Mouse (Mus musculus) limb, embryonic 13.5 days (tissue): ENCODE measurements around the gene Psmc1. TPM values are rescaled to one million over a fixed set of nuclear protein-coding genes. Genes with fewer than 3 reads are reported as not detected.

ENCODE experiments used
- ATAC-seq: fragments of 200-750 bp; cut with Nextera tagmentation; 2 replicates; pipeline ENCODE4 v1.8.0; 2017; ENCODE audit warnings: low read depth, moderate number of reproducible peaks, moderate TSS enrichment; ENCODE audit not compliant: low FRiP score
- H3K27ac ChIP-seq: fragments of 300-500 bp; sonication (generic); 2 replicates; pipeline ENCODE4 v1.5.1; 2015; ENCODE audit warnings: inconsistent platforms, mild to moderate bottlenecking, moderate library complexity
- H3K27me3 ChIP-seq: fragments of 300-500 bp; sonication (generic); 2 replicates; pipeline ENCODE4 v1.6.1; 2015; ENCODE audit warnings: mild to moderate bottlenecking, inconsistent platforms
- H3K36me3 ChIP-seq: fragments of 300-500 bp; sonication (generic); 2 replicates; pipeline ENCODE4 v1.6.1; 2015; ENCODE audit warnings: inconsistent platforms, mild to moderate bottlenecking, moderate library complexity
- H3K4me1 ChIP-seq: fragments of 300-500 bp; sonication (generic); 2 replicates; pipeline ENCODE4 v1.6.1; 2015; ENCODE audit warnings: inconsistent platforms
- H3K4me2 ChIP-seq: fragments of 300-500 bp; sonication (generic); replicated peaks from 2 replicates; pipeline ENCODE4 v1.6.1; 2015; ENCODE audit warnings: inconsistent platforms, mild to moderate bottlenecking, moderate library complexity
- H3K4me3 ChIP-seq: fragments of 300-500 bp; sonication (generic); 2 replicates; pipeline ENCODE4 v1.5.1; 2015; ENCODE audit warnings: moderate library complexity, mild to moderate bottlenecking, inconsistent platforms
- H3K9ac ChIP-seq: fragments of 300-500 bp; sonication (generic); 2 replicates; pipeline ENCODE4 v1.6.1; 2015; ENCODE audit warnings: mild to moderate bottlenecking, inconsistent platforms
- H3K9me3 ChIP-seq: fragments of 300-500 bp; sonication (generic); 2 replicates; pipeline ENCODE4 v1.6.1; 2016; ENCODE audit warnings: inconsistent platforms
- WGBS: fragments of 180-500 bp; shearing (Covaris S2); methylation state at CpG from one replicate; pipeline ENCODE4 v1.1.7; 2015; 5-methylcytosine and 5-hydroxymethylcytosine counted together
- polyA plus RNA-seq: library from polyadenylated mRNA; unstranded; fragments of >200 nt; fragmentation: Nextera tagmentation; extraction: Ambion mirVana; gene quantifications from 2 replicates; pipeline ENCODE4 v1.2.1, GENCODE M21; 2015

Psmc1 gene
- polyA plus RNA-seq, 1 experiment from 2014 or later = 292 TPM

- peak; percentile 99 for ATAC-seq
- H3K36me3 ChIP-seq = peaks cover 6% of the 10 kb centered on the region; the same call in 1 of the 2 replicates
- peak within 1 kb of the TSS; percentile 72 for H3K9ac ChIP-seq
- H3K4me2 ChIP-seq = peak within 1 kb of the TSS; percentile 71
- no peaks in the 10 kb centered on the region for H3K27me3 ChIP-seq
- WGBS = under 1% methylated on average over 26 of the region's 26 CpGs
- H3K4me3 ChIP-seq = peak within 1 kb of the TSS; percentile 56
- peaks cover 4% of the 10 kb centered on the region; the same call in 1 of the 2 replicates for H3K4me1 ChIP-seq
- peak within 1 kb of the TSS; percentile 69; the same call in 1 of the 2 replicates for H3K27ac ChIP-seq
- H3K9me3 ChIP-seq = no peaks in the 10 kb centered on the region
These were observed 49.5 kb downstream of the Psmc1 start, which contains the start of gene Nrde2 for GRCm38 (mm10) chr12:100159261-100159975. Nrde2 (minus strand) TSS chr12:100159653.

DNA sequence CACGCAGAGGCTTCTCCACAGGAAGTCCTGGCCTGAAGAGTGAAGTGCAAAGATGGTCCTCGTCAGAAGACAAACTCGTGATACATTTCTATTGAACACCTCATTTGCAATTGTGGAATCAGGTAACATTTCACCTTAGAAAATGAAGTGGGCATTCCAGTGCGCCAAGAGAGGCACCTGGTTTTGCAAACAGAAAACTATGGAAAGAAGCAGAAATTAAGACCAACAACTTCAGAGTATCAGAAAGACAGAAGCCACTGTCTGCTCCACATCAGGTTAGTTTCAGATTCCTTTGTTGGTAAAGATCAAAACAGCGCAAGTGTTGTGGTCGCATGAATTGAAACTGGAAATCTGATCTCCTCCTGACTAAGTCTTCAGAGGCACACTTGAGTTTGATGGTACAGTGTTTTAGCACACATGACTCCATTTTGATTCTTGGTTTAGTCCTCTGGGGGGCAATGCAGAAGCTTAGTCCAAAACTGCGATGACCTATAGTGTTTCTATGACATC lies 55.1 kb downstream of the Psmc1 start:
- no peak for ATAC-seq
- Histone ChIP-seq H3K4me1 (peaks cover 10% of the 10 kb centered on the region), H3K9me3 (no peaks in the 10 kb centered on the region), H3K27ac (no peak overlapping the region), H3K4me2 (no peak overlapping the region), H3K9ac (no peak overlapping the region), H3K27me3 (no peaks in the 10 kb centered on the region), H3K36me3 (no peaks in the 10 kb centered on the region), H3K4me3 (no peak overlapping the region)
- 71% methylated on average over 7 of the region's 7 CpGs for WGBS

GRCm38 (mm10) chr12:100166177-100166576 lies 56.2 kb downstream of the Psmc1 start:
- Histone ChIP-seq H3K27ac (no peak overlapping the region), H3K27me3 (no peaks in the 10 kb centered on the region), H3K4me2 (no peak overlapping the region), H3K4me1 (peaks cover 10% of the 10 kb centered on the region), H3K9ac (no peak overlapping the region), H3K36me3 (no peaks in the 10 kb centered on the region), H3K4me3 (no peak overlapping the region), H3K9me3 (no peaks in the 10 kb centered on the region)
- 28% methylated on average over 3 of the region's 3 CpGs for WGBS
- ATAC-seq = peak; percentile 45; the same call in 1 of the 2 replicates

- H3K4me1 ChIP-seq = peaks cover 10% of the 10 kb centered on the region
- ATAC-seq = no peak
- H3K4me3 ChIP-seq = no peak overlapping the region
- no peak overlapping the region for H3K9ac ChIP-seq
- H3K27me3 ChIP-seq = no peaks in the 10 kb centered on the region
- H3K9me3 ChIP-seq = no peaks in the 10 kb centered on the region
- H3K36me3 ChIP-seq = no peaks in the 10 kb centered on the region
- no peak overlapping the region for H3K27ac ChIP-seq
- WGBS = 84% methylated on average over 8 of the region's 8 CpGs
- H3K4me2 ChIP-seq = no peak overlapping the region
These were observed 57.0 kb downstream of the Psmc1 start for GRCm38 (mm10) chr12:100166939-100167338.

- H3K9ac ChIP-seq = no peak overlapping the region
- 70% methylated on average over 1 of the region's 1 CpGs for WGBS
- H3K36me3 ChIP-seq = no peaks in the 10 kb centered on the region
- H3K27me3 ChIP-seq = no peaks in the 10 kb centered on the region
- ATAC-seq = no peak
- H3K4me3 ChIP-seq = no peak overlapping the region
- H3K9me3 ChIP-seq = no peaks in the 10 kb centered on the region
- H3K4me1 ChIP-seq = peaks cover 10% of the 10 kb centered on the region
- 0 out of 2 replicates have a peak overlapping the region, but pooled peaks have one; percentile 65 for H3K4me2 ChIP-seq
- H3K27ac ChIP-seq = no peak overlapping the region; the same call in 1 of the 2 replicates
These were observed 57.5 kb downstream of the Psmc1 start for GRCm38 (mm10) chr12:100167502-100167901.

DNA sequence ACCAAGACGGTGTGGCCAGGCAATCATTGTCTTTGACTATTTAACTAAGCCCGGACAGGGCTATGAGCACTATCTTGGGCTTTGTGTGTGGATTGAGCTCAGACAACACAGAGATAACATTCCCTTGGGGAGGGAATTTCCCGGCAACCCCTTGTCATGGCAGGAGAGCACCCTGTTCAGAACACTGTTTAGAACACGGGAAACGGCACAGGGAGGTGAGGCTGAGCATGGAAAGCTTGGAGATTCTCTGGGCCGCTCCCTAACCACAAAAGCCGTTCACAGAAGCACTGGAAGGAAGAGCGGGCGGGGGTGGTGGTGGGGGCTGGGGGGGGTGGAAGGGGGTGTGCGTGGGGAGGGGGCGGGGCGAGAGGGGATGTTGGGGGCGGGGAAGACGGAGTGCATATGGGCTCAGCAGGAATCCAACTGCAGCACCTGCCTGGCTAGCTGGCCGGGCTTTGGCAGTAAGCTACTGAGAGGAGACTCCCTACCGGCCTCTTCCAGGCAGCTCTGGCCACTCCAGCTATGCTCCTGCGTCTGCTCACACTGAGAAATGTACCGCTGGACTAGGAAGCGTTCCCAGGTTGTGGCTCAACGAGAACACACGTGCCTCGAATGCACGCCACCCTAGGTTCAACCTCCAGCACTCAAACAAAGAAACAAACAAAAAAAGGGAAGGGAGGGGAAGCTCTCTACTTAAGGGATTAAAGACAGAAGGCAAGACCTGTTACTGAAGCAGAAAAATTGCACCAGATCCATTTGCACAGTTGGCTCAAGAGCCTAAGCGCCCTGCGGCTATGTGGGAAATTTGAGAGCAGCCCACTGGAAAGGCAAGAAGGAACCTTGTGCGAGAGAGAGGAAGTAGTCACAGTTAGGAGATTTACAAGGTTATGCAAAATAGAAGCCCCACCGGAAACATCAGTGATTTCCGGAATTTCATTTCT lies 58.2 kb downstream of the Psmc1 start:
- no peaks in the 10 kb centered on the region for H3K27me3 ChIP-seq
- H3K27ac ChIP-seq = peak overlapping the region; percentile 74
- H3K4me3 ChIP-seq = peak overlapping the region; percentile 33
- WGBS = 11% methylated on average over 25 of the region's 28 CpGs
- H3K4me2 ChIP-seq = peak overlapping the region; percentile 65
- peak overlapping the region; percentile 21; the same call in 1 of the 2 replicates for H3K9ac ChIP-seq
- H3K36me3 ChIP-seq = no peaks in the 10 kb centered on the region
- ATAC-seq = peak; percentile 75
- H3K9me3 ChIP-seq = no peaks in the 10 kb centered on the region
- peaks cover 10% of the 10 kb centered on the region for H3K4me1 ChIP-seq

- Histone ChIP-seq H3K4me3 (no peak overlapping the region), H3K9me3 (no peaks in the 10 kb centered on the region), H3K4me1 (peaks cover 27% of the 10 kb centered on the region), H3K27ac (no peak overlapping the region), H3K9ac (no peak overlapping the region), H3K4me2 (no peak overlapping the region), H3K36me3 (no peaks in the 10 kb centered on the region), H3K27me3 (no peaks in the 10 kb centered on the region)
- WGBS = 70% methylated on average over 7 of the region's 7 CpGs
- no peak for ATAC-seq
These were observed 62.5 kb downstream of the Psmc1 start for GRCm38 (mm10) chr12:100172481-100172880.

Other genes starting within 250 kb of the Psmc1 start
- 11.8 and 15.9 TPM in 2 replicates for gene Efcab11, start 225.7 kb upstream of the Psmc1 start, polyA plus RNA-seq
- gene Tdp1, start 225.6 kb upstream of the Psmc1 start, polyA plus RNA-seq = 59.5 and 62.9 TPM in 2 replicates
- 2.4 and 2.7 TPM in 2 replicates for gene Kcnk13, start 145.7 kb upstream of the Psmc1 start, polyA plus RNA-seq
- 15.2 and 15.5 TPM in 2 replicates for gene Nrde2, start 49.5 kb downstream of the Psmc1 start, polyA plus RNA-seq
- gene Calm1, start 89.3 kb downstream of the Psmc1 start, polyA plus RNA-seq = 1,164 and 1,190 TPM in 2 replicates